Mouse (Mus musculus): ENCODE measurements around the gene Kif26b. TPM values are rescaled to one million over a fixed set of nuclear protein-coding genes. Genes with fewer than 3 reads are reported as not detected.

The Kif26b gene
- polyA plus RNA-seq, 1 experiment from 2014 or later, result 2.7 TPM

GRCm38 (mm10) chr1:178590229-178591171 is 61.6 kb downstream of the Kif26b start:
- Histone ChIP-seq H3K27ac (ENCODE audit: low read depth, low read length) (no peak overlapping the region), H3K4me2 (no peak overlapping the region), H3K36me3 (ENCODE audit: control insufficient read depth, insufficient read depth, low read length) (no peaks in the 10 kb centered on the region), H3K4me3 (ENCODE audit: low read depth, low read length) (no peak overlapping the region), H3K9me3 (ENCODE audit: control insufficient read depth, low read length) (no peaks in the 10 kb centered on the region), H3K27me3 (replicated peaks; ENCODE audit: control insufficient read depth, insufficient read depth, low read length) (no peaks in the 10 kb centered on the region), H3K4me1 (replicated peaks; ENCODE audit: control insufficient read depth, insufficient read depth, low read length) (no peaks in the 10 kb centered on the region), H3K9ac (ENCODE audit: low read depth, low read length) (no peak overlapping the region)
- WGBS, result 69% methylated on average over 13 of the region's 13 CpGs
- no peak for DNase-seq (ENCODE audit: low spot score)
- no peak for ATAC-seq (replicated peaks; ENCODE audit: low FRiP score)

- no peak overlapping the region for H3K4me2 ChIP-seq
- H3K9me3 ChIP-seq (ENCODE audit: control insufficient read depth, low read length), result no peaks in the 10 kb centered on the region
- no peaks in the 10 kb centered on the region for H3K4me1 ChIP-seq (replicated peaks; ENCODE audit: control insufficient read depth, insufficient read depth, low read length)
- no peak overlapping the region for H3K9ac ChIP-seq (ENCODE audit: low read depth, low read length)
- no peaks in the 10 kb centered on the region for H3K27me3 ChIP-seq (replicated peaks; ENCODE audit: control insufficient read depth, insufficient read depth, low read length)
- 87% methylated on average over 3 of the region's 3 CpGs for WGBS
- no peaks in the 10 kb centered on the region for H3K36me3 ChIP-seq (ENCODE audit: control insufficient read depth, insufficient read depth, low read length)
- no peak for ATAC-seq (replicated peaks; ENCODE audit: low FRiP score)
- no peak overlapping the region for H3K4me3 ChIP-seq (ENCODE audit: low read depth, low read length)
- DNase-seq (ENCODE audit: low spot score), result no peak
- no peak overlapping the region for H3K27ac ChIP-seq (ENCODE audit: low read depth, low read length)
These were observed 68.2 kb downstream of the Kif26b start for GRCm38 (mm10) chr1:178597113-178597512.

GRCm38 (mm10) chr1:178597757-178598156 is 68.8 kb downstream of the Kif26b start:
- WGBS, result 52% methylated on average over 6 of the region's 6 CpGs
- no peak for ATAC-seq (replicated peaks; ENCODE audit: low FRiP score)
- no peaks in the 10 kb centered on the region for H3K4me1 ChIP-seq (replicated peaks; ENCODE audit: control insufficient read depth, insufficient read depth, low read length)

GRCm38 (mm10) chr1:178600851-178601569 is 72.1 kb downstream of the Kif26b start:
- no peak for ATAC-seq (replicated peaks; ENCODE audit: low FRiP score)
- Histone ChIP-seq H3K27me3 (replicated peaks; ENCODE audit: control insufficient read depth, insufficient read depth, low read length) (no peaks in the 10 kb centered on the region), H3K4me1 (replicated peaks; ENCODE audit: control insufficient read depth, insufficient read depth, low read length) (no peaks in the 10 kb centered on the region), H3K36me3 (ENCODE audit: control insufficient read depth, insufficient read depth, low read length) (no peaks in the 10 kb centered on the region), H3K4me3 (ENCODE audit: low read depth, low read length) (no peak overlapping the region), H3K4me2 (no peak overlapping the region), H3K27ac (ENCODE audit: low read depth, low read length) (no peak overlapping the region), H3K9ac (ENCODE audit: low read depth, low read length) (no peak overlapping the region), H3K9me3 (ENCODE audit: control insufficient read depth, low read length) (no peaks in the 10 kb centered on the region)
- WGBS, result 80% methylated on average over 15 of the region's 15 CpGs
- DNase-seq (ENCODE audit: low spot score), result no peak

More at GRCm38 (mm10) chr1:178597757-178598156, 68.8 kb downstream of the Kif26b start:
- Histone ChIP-seq H3K27ac (ENCODE audit: low read depth, low read length) (no peak overlapping the region), H3K4me2 (no peak overlapping the region), H3K4me3 (ENCODE audit: low read depth, low read length) (no peak overlapping the region), H3K36me3 (ENCODE audit: control insufficient read depth, insufficient read depth, low read length) (no peaks in the 10 kb centered on the region), H3K9ac (ENCODE audit: low read depth, low read length) (no peak overlapping the region), H3K9me3 (ENCODE audit: control insufficient read depth, low read length) (no peaks in the 10 kb centered on the region), H3K27me3 (replicated peaks; ENCODE audit: control insufficient read depth, insufficient read depth, low read length) (no peaks in the 10 kb centered on the region)
- DNase-seq (ENCODE audit: low spot score), result no peak

GRCm38 (mm10) chr1:178609151-178609775 is 80.3 kb downstream of the Kif26b start:
- H3K27me3 ChIP-seq (replicated peaks; ENCODE audit: control insufficient read depth, insufficient read depth, low read length), result no peaks in the 10 kb centered on the region
- no peaks in the 10 kb centered on the region for H3K9me3 ChIP-seq (ENCODE audit: control insufficient read depth, low read length)
- no peak for DNase-seq (ENCODE audit: low spot score)
- no peak for ATAC-seq (replicated peaks; ENCODE audit: low FRiP score)
- 71% methylated on average over 8 of the region's 8 CpGs for WGBS
- no peak overlapping the region for H3K9ac ChIP-seq (ENCODE audit: low read depth, low read length)
- H3K36me3 ChIP-seq (ENCODE audit: control insufficient read depth, insufficient read depth, low read length), result no peaks in the 10 kb centered on the region
- H3K4me2 ChIP-seq, result no peak overlapping the region
- H3K4me1 ChIP-seq (replicated peaks; ENCODE audit: control insufficient read depth, insufficient read depth, low read length), result no peaks in the 10 kb centered on the region
- H3K4me3 ChIP-seq (ENCODE audit: low read depth, low read length), result no peak overlapping the region
- no peak overlapping the region for H3K27ac ChIP-seq (ENCODE audit: low read depth, low read length)

- WGBS, result 80% methylated on average over 15 of the region's 15 CpGs
- no peak for ATAC-seq (replicated peaks; ENCODE audit: low FRiP score)
- Histone ChIP-seq H3K4me1 (replicated peaks; ENCODE audit: control insufficient read depth, insufficient read depth, low read length) (no peaks in the 10 kb centered on the region), H3K9ac (ENCODE audit: low read depth, low read length) (no peak overlapping the region), H3K36me3 (ENCODE audit: control insufficient read depth, insufficient read depth, low read length) (no peaks in the 10 kb centered on the region), H3K4me2 (no peak overlapping the region), H3K4me3 (ENCODE audit: low read depth, low read length) (no peak overlapping the region), H3K9me3 (ENCODE audit: control insufficient read depth, low read length) (no peaks in the 10 kb centered on the region), H3K27ac (ENCODE audit: low read depth, low read length) (no peak overlapping the region), H3K27me3 (replicated peaks; ENCODE audit: control insufficient read depth, insufficient read depth, low read length) (no peaks in the 10 kb centered on the region)
- DNase-seq (ENCODE audit: low spot score), result no peak
These were observed 82.6 kb downstream of the Kif26b start for GRCm38 (mm10) chr1:178611512-178611911.

GRCm38 (mm10) chr1:178621301-178621700 is 92.4 kb downstream of the Kif26b start:
- 82% methylated on average over 2 of the region's 2 CpGs for WGBS
- H3K9me3 ChIP-seq (ENCODE audit: control insufficient read depth, low read length), result no peaks in the 10 kb centered on the region
- DNase-seq (ENCODE audit: low spot score), result no peak

GRCm38 (mm10) chr1:178623889-178624288 is 95.0 kb downstream of the Kif26b start:
- no peaks in the 10 kb centered on the region for H3K9me3 ChIP-seq (ENCODE audit: control insufficient read depth, low read length)
- no peak overlapping the region for H3K9ac ChIP-seq (ENCODE audit: low read depth, low read length)
- no peaks in the 10 kb centered on the region for H3K27me3 ChIP-seq (replicated peaks; ENCODE audit: control insufficient read depth, insufficient read depth, low read length)
- H3K4me1 ChIP-seq (replicated peaks; ENCODE audit: control insufficient read depth, insufficient read depth, low read length), result no peaks in the 10 kb centered on the region
- H3K4me2 ChIP-seq, result no peak overlapping the region
- H3K4me3 ChIP-seq (ENCODE audit: low read depth, low read length), result no peak overlapping the region
- ATAC-seq (replicated peaks; ENCODE audit: low FRiP score) (no peak), DNase-seq (ENCODE audit: low spot score) (no peak)
- H3K36me3 ChIP-seq (ENCODE audit: control insufficient read depth, insufficient read depth, low read length), result no peaks in the 10 kb centered on the region
- 81% methylated on average over 9 of the region's 9 CpGs for whole genome bisulfite sequencing
- H3K27ac ChIP-seq (ENCODE audit: low read depth, low read length), result no peak overlapping the region

More at GRCm38 (mm10) chr1:178621301-178621700, 92.4 kb downstream of the Kif26b start:
- H3K4me1 ChIP-seq (replicated peaks; ENCODE audit: control insufficient read depth, insufficient read depth, low read length), result no peaks in the 10 kb centered on the region
- H3K27me3 ChIP-seq (replicated peaks; ENCODE audit: control insufficient read depth, insufficient read depth, low read length), result no peaks in the 10 kb centered on the region
- H3K27ac ChIP-seq (ENCODE audit: low read depth, low read length), result no peak overlapping the region
- ATAC-seq (replicated peaks; ENCODE audit: low FRiP score), result no peak
- no peak overlapping the region for H3K9ac ChIP-seq (ENCODE audit: low read depth, low read length)
- no peak overlapping the region for H3K4me2 ChIP-seq
- H3K4me3 ChIP-seq (ENCODE audit: low read depth, low read length), result no peak overlapping the region
- no peaks in the 10 kb centered on the region for H3K36me3 ChIP-seq (ENCODE audit: control insufficient read depth, insufficient read depth, low read length)

All from liver, embryonic 11.5 days (tissue).